Mouse (Mus musculus): ENCODE measurements around the gene Dnajc1. TPM values are rescaled to one million over a fixed set of nuclear protein-coding genes. Genes with fewer than 3 reads are reported as not detected.

Gene Dnajc1
- 22.4 and 58.0 TPM in 2 replicates for polyA plus RNA-seq (2012; ENCODE audit: low replicate concordance)

GRCm38 (mm10) chr2:18392331-18393021, at the start of gene Dnajc1:
Dnajc1 (minus strand) TSS chr2:18392830.

